29 mouse cellular contexts compared by ENCODE assay signal in the genomic region with DNA sequence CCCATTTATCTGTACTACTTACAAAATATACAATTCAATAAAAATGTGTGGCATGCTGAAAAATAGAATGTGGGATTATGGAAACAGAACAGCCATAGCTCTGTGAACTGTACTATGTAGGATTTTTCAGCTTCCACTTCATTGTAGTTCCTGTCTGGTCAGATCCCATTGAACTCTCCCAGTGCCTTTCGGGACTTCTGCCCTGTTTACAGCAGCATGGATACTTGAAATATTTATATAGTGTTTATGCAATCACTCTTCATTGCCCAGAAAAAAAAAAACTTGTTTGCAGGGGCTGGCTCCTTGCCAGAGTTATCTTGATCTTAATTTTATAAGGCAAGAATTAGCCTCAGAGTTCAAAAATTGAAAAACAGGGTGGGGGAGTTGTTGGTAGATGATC. TPM values are rescaled to one million over a fixed set of nuclear protein-coding genes. Genes with fewer than 3 reads are reported as not detected.
DNase-seq lines count a peak whose midpoint lies in the region; ATAC-seq and TF ChIP-seq lines count a peak whose summit lies in the region.
"Had no signal": no experiment of that assay in that cellular context is flagged by ENCODE, and none has a peak within 500 bp of the region (broad histone marks: within the 10 kb centered on the region; RNA-seq: fewer than 3 reads in every experiment).

No protein-coding gene starts in this region.

- no peak overlapping the region for H3K27ac ChIP-seq in liver, adult 2 months (replicated peaks; ENCODE audit: insufficient read depth, low read depth, low read length)
- H3K27ac ChIP-seq in liver, embryonic 12.5 days: no peak overlapping the region
- peak overlapping the region; percentile 71 for H3K27ac ChIP-seq in lung, embryonic 15.5 days
- H3K27ac ChIP-seq: embryonic facial prominence, embryonic 12.5 days; embryonic facial prominence, embryonic 15.5 days; gastrocnemius, adult 2 months; heart, embryonic 15.5 days; hindbrain, embryonic 14.5 days had no signal

- no peak overlapping the region for H3K4me2 ChIP-seq in liver, embryonic 12.5 days
- H3K4me2 ChIP-seq in lung, embryonic 15.5 days: no peak overlapping the region
- H3K4me2 ChIP-seq: embryonic facial prominence, embryonic 12.5 days; embryonic facial prominence, embryonic 15.5 days; heart, embryonic 12.5 days; heart, embryonic 15.5 days; hindbrain, embryonic 14.5 days had no signal

- no peak for TF ChIP-seq CTCF in liver, adult 2 months (IDR thresholded peaks at IDR 0.05; ENCODE audit: low read depth, low read length)

- H3K36me3 ChIP-seq in liver, adult 2 months (ENCODE audit: control insufficient read depth, insufficient read depth, low read length): no peaks in the 10 kb centered on the region
- no peaks in the 10 kb centered on the region for H3K36me3 ChIP-seq in liver, embryonic 12.5 days
- no peaks in the 10 kb centered on the region for H3K36me3 ChIP-seq in lung, embryonic 15.5 days
- H3K36me3 ChIP-seq: embryonic facial prominence, embryonic 12.5 days; embryonic facial prominence, embryonic 15.5 days; heart, embryonic 12.5 days; heart, embryonic 15.5 days had no signal

- H3K9me3 ChIP-seq in liver, embryonic 12.5 days (replicated peaks): no peaks in the 10 kb centered on the region
- H3K9me3 ChIP-seq in lung, embryonic 15.5 days: no peaks in the 10 kb centered on the region
- H3K9me3 ChIP-seq: embryonic facial prominence, embryonic 12.5 days; embryonic facial prominence, embryonic 15.5 days; heart, embryonic 12.5 days; heart, embryonic 15.5 days had no signal

- H3K4me1 ChIP-seq in liver, adult 2 months (ENCODE audit: control insufficient read depth, insufficient read depth, low read length): no peaks in the 10 kb centered on the region
- H3K4me1 ChIP-seq in liver, embryonic 12.5 days: no peaks in the 10 kb centered on the region
- peaks cover 12% of the 10 kb centered on the region for H3K4me1 ChIP-seq in lung, embryonic 15.5 days
- H3K4me1 ChIP-seq: embryonic facial prominence, embryonic 12.5 days; heart, embryonic 12.5 days; heart, embryonic 15.5 days had no signal

- no peaks in the 10 kb centered on the region for H3K79me2 ChIP-seq in liver, adult 2 months (ENCODE audit: control insufficient read depth, insufficient read depth, low read length)

- no peaks in the 10 kb centered on the region for H3K27me3 ChIP-seq in liver, adult 2 months (ENCODE audit: control insufficient read depth, insufficient read depth, low read length)
- no peaks in the 10 kb centered on the region for H3K27me3 ChIP-seq in liver, embryonic 12.5 days (replicated peaks)
- H3K27me3 ChIP-seq in lung, embryonic 15.5 days: no peaks in the 10 kb centered on the region
- H3K27me3 ChIP-seq: embryonic facial prominence, embryonic 12.5 days; embryonic facial prominence, embryonic 15.5 days; Patski had no signal

- ATAC-seq in liver, embryonic 12.5 days: no peak
- ATAC-seq in lung, embryonic 15.5 days (ENCODE audit: borderline replicate concordance, extremely low read depth, low FRiP score, low TSS enrichment): peak; percentile 83; the same call in 1 of the 2 replicates
- ATAC-seq: forebrain, embryonic 14.5 days; forebrain, postnatal 0 days; Patski had no signal

- WGBS in liver, adult 2 months: 26% methylated on average over 1 of the region's 1 CpGs
- WGBS in liver, embryonic 12.5 days (ENCODE audit: insufficient replicate concordance): 71% methylated on average over 1 of the region's 1 CpGs
- 16% methylated on average over 1 of the region's 1 CpGs for WGBS in lung, embryonic 15.5 days

- DNase-seq in liver, adult 2 months (ENCODE audit: extremely low read depth, low read depth, low spot score): peak; percentile 30
- DNase-seq in lung, postnatal 14 days: no peak
- peak; percentile 40 for DNase-seq in NIH3T3 (ENCODE audit: low read depth)
- DNase-seq in lung, postnatal 10 days: peak; percentile 28
- no peak for DNase-seq in spleen, postnatal 14 days (ENCODE audit: low spot score in 2 of 2)
- no peak for DNase-seq in spleen, adult 18-20 months
- DNase-seq: adrenal gland, adult 2 months; adrenal gland, postnatal 14 days; cerebellum, adult 11 months; cerebellum, adult 2 months; cerebellum, adult 9-11 months; cerebellum, postnatal 25 days; forebrain, postnatal 0 days; gastrocnemius, adult 2 months; gastrocnemius, postnatal 25 days; heart, adult 18-20 months; heart, postnatal 10 days; heart, postnatal 36 days had no signal

- no peak overlapping the region for H3K9ac ChIP-seq in liver, adult 2 months (ENCODE audit: low read depth, low read length)
- no peak overlapping the region for H3K9ac ChIP-seq in liver, embryonic 12.5 days
- no peak overlapping the region for H3K9ac ChIP-seq in lung, embryonic 15.5 days
- H3K9ac ChIP-seq: embryonic facial prominence, embryonic 12.5 days; embryonic facial prominence, embryonic 15.5 days; forebrain, postnatal 0 days; heart, embryonic 12.5 days; heart, embryonic 15.5 days; hindbrain, embryonic 14.5 days had no signal

- H3K4me3 ChIP-seq in liver, adult 2 months (ENCODE audit: insufficient read depth, low read depth, low read length): no peak overlapping the region
- H3K4me3 ChIP-seq in liver, embryonic 12.5 days: no peak overlapping the region
- H3K4me3 ChIP-seq in lung, embryonic 15.5 days: no peak overlapping the region
- H3K4me3 ChIP-seq: embryonic facial prominence, embryonic 12.5 days; embryonic facial prominence, embryonic 15.5 days; gastrocnemius, adult 2 months; heart, embryonic 12.5 days; heart, embryonic 15.5 days had no signal

- no peak for TF ChIP-seq POLR2A in liver, adult 2 months (IDR thresholded peaks at IDR 0.05; ENCODE audit: extremely low read depth, insufficient read depth, low read length)

RNA-seq across cellular contexts. Expression of a gene that starts 9.6 kb away (rescaled TPM):
- under 0.01 TPM in 1 of 2 replicates, not detected in the other for total RNA-seq in liver, adult 2 months (2014; rRNA removed)
- polyA plus RNA-seq in liver, adult 2 months (2012; rRNA removed): 0.06 TPM in 1 of 2 replicates, not detected in the other
- 0.07 and 0.08 TPM in 2 replicates for polyA plus RNA-seq in liver, embryonic 12.5 days (2016; fragmentation: Nextera tagmentation; extraction: Ambion mirVana)
- 6.9 and 7.7 TPM in 2 replicates for polyA plus RNA-seq in lung, embryonic 15.5 days (2015; fragmentation: Nextera tagmentation; extraction: Ambion mirVana)
- total RNA-seq: common myeloid progenitor, adult 5-6 weeks; ES-E14 had no signal

Comparison
In these comparisons a context has a peak if more than half of its experiments do, and no peak if none do; other contexts are left out.
1. DNase-seq: peak in liver, adult 2 months (single experiment), NIH3T3 (single experiment) and lung, postnatal 10 days (single experiment); none in lung, postnatal 14 days (single experiment), spleen, postnatal 14 days (0 of 2) and spleen, adult 18-20 months (0 of 2).